Mouse (Mus musculus): Measurements from ENCODE around the gene Atf4.

Gene Atf4

GRCm38 (mm10) chr15:80249672-80250071, 5.3 kb upstream of the Atf4 start:
- DNase-seq (ENCODE audit: low spot score in 2 of 2), result no peak

GRCm38 (mm10) chr15:80250586-80250985, 4.4 kb upstream of the Atf4 start:
- no peak for DNase-seq (ENCODE audit: low spot score in 2 of 2)

- DNase-seq (ENCODE audit: low spot score in 2 of 2), result no peak
These were observed 1.5 kb upstream of the Atf4 start for GRCm38 (mm10) chr15:80253530-80253929.

GRCm38 (mm10) chr15:80254207-80254606, 777 bp upstream of the Atf4 start:
- peak in 1 of 2 experiments; percentile 32 for DNase-seq (ENCODE audit: low spot score in 2 of 2)

GRCm38 (mm10) chr15:80255646-80256121, 700 bp downstream of the Atf4 start:
- peak; percentile 69 to 86 for DNase-seq (ENCODE audit: low spot score in 2 of 2)

DNA sequence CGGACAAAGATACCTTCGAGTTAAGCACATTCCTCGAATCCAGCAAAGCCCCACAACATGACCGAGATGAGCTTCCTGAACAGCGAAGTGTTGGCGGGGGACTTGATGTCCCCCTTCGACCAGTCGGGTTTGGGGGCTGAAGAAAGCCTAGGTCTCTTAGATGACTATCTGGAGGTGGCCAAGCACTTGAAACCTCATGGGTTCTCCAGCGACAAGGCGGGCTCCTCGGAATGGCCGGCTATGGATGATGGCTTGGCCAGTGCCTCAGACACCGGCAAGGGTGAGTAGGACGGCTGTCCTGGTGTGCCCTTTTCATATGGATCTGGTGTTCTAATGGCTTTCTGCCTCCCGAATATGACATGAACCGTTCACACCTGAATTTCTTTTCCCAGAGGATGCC, 1.3 kb downstream of the Atf4 start:
- no peak for DNase-seq (ENCODE audit: low spot score in 2 of 2)

DNA sequence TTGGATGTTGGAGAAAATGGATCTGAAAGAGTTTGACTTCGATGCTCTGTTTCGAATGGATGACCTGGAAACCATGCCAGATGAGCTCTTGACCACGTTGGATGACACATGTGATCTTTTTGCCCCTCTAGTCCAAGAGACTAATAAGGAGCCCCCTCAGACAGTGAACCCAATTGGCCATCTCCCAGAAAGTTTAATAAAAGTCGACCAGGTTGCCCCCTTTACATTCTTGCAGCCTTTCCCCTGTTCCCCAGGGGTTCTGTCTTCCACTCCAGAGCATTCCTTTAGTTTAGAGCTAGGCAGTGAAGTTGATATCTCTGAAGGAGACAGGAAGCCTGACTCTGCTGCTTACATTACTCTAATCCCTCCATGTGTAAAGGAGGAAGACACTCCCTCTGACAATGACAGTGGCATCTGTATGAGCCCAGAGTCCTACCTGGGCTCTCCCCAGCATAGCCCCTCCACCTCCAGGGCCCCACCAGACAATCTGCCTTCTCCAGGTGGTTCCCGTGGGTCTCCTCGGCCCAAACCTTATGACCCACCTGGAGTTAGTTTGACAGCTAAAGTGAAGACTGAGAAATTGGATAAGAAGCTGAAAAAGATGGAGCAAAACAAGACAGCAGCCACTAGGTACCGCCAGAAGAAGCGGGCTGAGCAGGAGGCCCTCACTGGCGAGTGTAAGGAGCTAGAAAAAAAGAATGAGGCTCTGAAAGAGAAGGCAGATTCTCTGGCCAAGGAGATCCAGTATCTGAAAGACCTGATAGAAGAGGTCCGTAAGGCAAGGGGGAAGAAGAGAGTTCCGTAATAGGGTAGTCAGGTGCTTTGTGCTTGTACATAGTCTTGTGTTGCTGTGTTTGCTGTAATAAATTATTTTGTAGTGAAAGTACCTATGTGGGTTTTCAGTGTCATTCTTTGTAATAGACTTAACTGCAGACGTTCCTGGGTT, 1.9 kb downstream of the Atf4 start:
- DNase-seq (ENCODE audit: low spot score in 2 of 2), result no peak

GRCm38 (mm10) chr15:80257602-80258239, 2.7 kb downstream of the Atf4 start:
- no peak for DNase-seq (ENCODE audit: low spot score in 2 of 2)

GRCm38 (mm10) chr15:80258240-80259170, 3.5 kb downstream of the Atf4 start:
- DNase-seq (ENCODE audit: low spot score in 2 of 2), result no peak

GRCm38 (mm10) chr15:80259406-80260045, 4.5 kb downstream of the Atf4 start:
- DNase-seq (ENCODE audit: low spot score in 2 of 2), result no peak

DNA sequence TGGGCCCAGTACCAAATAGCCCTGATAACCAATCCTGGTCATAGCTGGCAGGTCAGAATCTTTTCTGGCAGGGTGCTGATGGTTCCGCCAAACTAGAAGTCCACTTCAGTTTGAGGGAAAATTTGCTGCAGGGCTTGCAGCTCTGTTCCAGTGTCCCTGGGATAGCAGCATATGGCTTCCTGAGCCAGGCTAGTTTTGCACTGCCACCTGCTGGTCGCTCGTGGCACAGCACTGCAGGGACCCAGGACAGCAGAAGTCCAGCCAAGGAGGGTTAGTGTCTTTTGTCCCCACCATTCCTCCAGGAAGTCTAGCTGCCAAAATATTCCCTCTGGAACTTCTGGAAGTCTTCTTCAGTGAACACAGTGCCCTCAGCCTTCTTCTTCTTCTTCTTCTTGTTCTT, 5.7 kb downstream of the Atf4 start:
- peak; percentile 61 to 79 for DNase-seq (ENCODE audit: low spot score in 2 of 2)

- DNase-seq (ENCODE audit: low spot score in 2 of 2), result no peak
These were observed 6.1 kb downstream of the Atf4 start for GRCm38 (mm10) chr15:80261100-80261499.

GRCm38 (mm10) chr15:80263610-80264575, 8.9 kb downstream of the Atf4 start, which contains the start of gene Rps19bp1:
Rps19bp1 (minus strand) TSS chr15:80264315.
- DNase-seq (ENCODE audit: low spot score in 2 of 2), result peak; percentile 81 to 89

GRCm38 (mm10) chr15:80266281-80266680, 11.3 kb downstream of the Atf4 start:
- peak; percentile 56 to 77 for DNase-seq (ENCODE audit: low spot score in 2 of 2)

DNA sequence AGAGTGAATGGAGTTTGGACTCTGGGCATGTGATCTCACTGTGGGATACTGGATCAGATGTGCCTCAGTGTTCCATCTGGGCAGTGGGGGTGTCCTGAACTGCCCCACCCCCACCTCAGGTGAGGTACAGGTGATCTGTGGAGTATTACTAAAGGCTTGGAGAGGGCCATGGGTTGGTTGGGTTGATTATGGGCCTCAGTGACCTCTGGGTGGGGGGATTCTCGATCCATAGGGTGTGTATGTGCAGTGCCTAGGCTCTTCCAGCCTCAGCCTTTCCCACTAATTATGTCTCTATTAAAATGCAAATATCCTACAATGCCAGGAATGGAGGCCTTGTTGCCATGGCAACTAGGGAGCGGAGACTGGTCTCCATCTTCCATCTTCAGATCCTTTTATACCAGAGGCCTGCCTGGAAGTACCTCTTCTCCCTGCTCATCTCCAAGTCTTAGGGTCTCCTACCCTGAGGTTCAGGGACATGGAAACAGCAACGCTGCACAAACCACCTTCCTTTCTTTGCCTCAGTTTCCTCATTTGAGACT, 16.9 kb downstream of the Atf4 start:
- DNase-seq (ENCODE audit: low spot score in 2 of 2), result no peak

DNA sequence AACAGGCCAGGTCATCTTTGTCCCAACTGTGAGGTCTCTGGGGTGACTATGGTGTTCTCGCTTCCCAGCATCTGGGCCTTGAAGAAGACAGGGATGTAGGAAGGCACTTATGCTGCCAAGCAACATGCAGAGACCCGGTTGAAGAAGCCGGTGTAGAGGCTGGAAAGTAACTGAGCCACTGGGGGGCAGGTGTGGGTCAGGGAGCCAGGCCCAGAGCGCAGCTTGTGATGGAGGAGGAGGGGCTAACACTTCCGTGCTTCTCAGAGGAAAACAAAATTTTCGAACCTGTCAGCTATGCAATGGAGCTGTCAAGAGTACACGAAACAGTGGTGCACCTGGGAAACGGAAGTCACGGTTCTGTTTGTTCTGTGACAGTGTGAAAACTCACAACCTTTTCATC, 22.1 kb downstream of the Atf4 start:
- DNase-seq (ENCODE audit: low spot score in 2 of 2), result no peak

- peak in 1 of 2 experiments; percentile 46 for DNase-seq (ENCODE audit: low spot score in 2 of 2)
These were observed 22.6 kb downstream of the Atf4 start for GRCm38 (mm10) chr15:80277625-80278024.

GRCm38 (mm10) chr15:80278121-80278759, 23.3 kb downstream of the Atf4 start:
- no peak for DNase-seq (ENCODE audit: low spot score in 2 of 2)

DNA sequence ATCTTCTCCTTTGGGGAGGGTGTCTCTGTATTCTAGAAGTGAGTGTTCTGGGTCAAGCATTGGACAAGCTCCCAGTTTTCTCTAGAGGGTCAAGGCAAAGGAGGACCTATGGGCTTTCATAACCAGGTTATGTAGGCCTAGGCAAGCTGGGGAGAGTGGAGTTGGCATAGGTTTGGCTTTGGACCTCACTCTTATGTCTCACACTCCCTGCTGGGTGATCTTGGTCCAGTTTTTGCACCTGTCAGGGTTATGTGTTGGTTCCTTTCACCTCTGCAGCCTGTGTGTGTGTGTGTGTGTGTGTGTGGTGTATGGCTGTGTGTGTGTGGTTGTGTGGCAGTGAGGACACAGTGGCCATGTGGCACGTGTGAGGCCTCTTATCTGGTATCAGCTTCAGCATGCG, 24.1 kb downstream of the Atf4 start:
- no peak for DNase-seq (ENCODE audit: low spot score in 2 of 2)

All from urinary bladder, postnatal 36 days (tissue).